Mouse (Mus musculus) liver, postnatal 0 days (tissue): ENCODE measurements around the gene Stk32c.

Source experiments
- CTCF ChIP-seq: sonication (generic); IDR thresholded peaks from 2 replicates; pipeline ENCODE4 v1.5.1; 2016; ENCODE audit warnings: antibody characterized with exemption, low read depth
- EP300 ChIP-seq: IDR thresholded peaks from 2 replicates; pipeline ENCODE4 v1.6.1; 2016; ENCODE audit warnings: antibody characterized with exemption, low read depth, mild to moderate bottlenecking

GRCm38 (mm10) chr7:139152927-139153326, 60.2 kb downstream of the Stk32c start:
- no peak for TF ChIP-seq CTCF
- TF ChIP-seq EP300, result no peak
